Comparison of ENCODE assay signal across 16 mouse cellular contexts in the genomic region with DNA sequence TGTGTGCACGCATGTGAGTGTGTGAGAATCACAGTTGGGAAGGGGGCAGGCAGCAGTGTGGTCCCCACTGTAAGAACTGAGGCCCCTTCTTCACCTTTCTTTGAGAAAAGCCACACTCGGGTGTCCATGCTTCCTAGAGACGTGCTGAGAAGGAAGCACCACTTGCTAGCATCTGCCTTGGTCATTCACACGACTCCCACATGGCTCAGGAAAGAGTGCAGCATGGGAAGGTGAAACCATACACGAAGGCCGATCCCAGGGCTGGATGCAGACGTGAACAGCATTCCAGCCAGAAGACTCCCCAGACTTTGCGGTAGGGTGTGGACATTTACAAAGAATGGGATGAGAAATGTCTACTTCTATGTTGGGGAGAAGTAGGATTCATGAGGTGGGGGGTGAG.
DNase-seq lines count a peak whose midpoint lies in the region; TF ChIP-seq lines count a peak whose summit lies in the region.
"Had no signal": no experiment of that assay in that cellular context is flagged by ENCODE, and none has a peak within 500 bp of the region (broad histone marks: within the 10 kb centered on the region; RNA-seq: fewer than 3 reads in every experiment).

No protein-coding gene starts in this region.

- peak; percentile 87 for DNase-seq in heart, adult 11 months
- no peak for DNase-seq in heart, adult 9 months (ENCODE audit: low spot score in 2 of 2)
- DNase-seq in kidney, postnatal 36 days = peak; percentile 9 to 13
- no peak for DNase-seq in kidney, adult 11 months
- peak; percentile 3 for DNase-seq in right cerebral cortex, postnatal 25 days
- no peak for DNase-seq in right cerebral cortex, adult 2 months (ENCODE audit: low spot score in 2 of 2)
- DNase-seq: cerebellum, adult 11 months; liver; lung, embryonic 14.5 days; thymus, postnatal 4 days had no signal

- peak; percentile 15 for TF ChIP-seq POLR2A in myocyte (IDR thresholded peaks at IDR 0.05; ENCODE audit: insufficient read length, low read depth)

- no peak overlapping the region for H3K4me2 ChIP-seq in myocyte (ENCODE audit: low read depth)
- H3K4me2 ChIP-seq: embryonic facial prominence, embryonic 13.5 days; lung, embryonic 14.5 days; stomach, embryonic 15.5 days had no signal

- H3K27me3 ChIP-seq in myocyte (ENCODE audit: control insufficient read depth, insufficient read depth, insufficient read length) = no peaks in the 10 kb centered on the region
- H3K27me3 ChIP-seq: embryonic facial prominence, embryonic 13.5 days; stomach, embryonic 15.5 days had no signal

- no peak overlapping the region for H3ac ChIP-seq in myocyte (ENCODE audit: control insufficient read depth, insufficient read length)

- no peaks in the 10 kb centered on the region for H3K79me2 ChIP-seq in myocyte (ENCODE audit: control insufficient read depth, insufficient read depth)

- no peak overlapping the region for H3K4me3 ChIP-seq in myocyte
- H3K4me3 ChIP-seq: embryonic facial prominence, embryonic 13.5 days; forebrain, embryonic 10.5 days; hindbrain, embryonic 10.5 days; midbrain, embryonic 10.5 days; stomach, embryonic 15.5 days had no signal

- peaks cover 18% of the 10 kb centered on the region for H3K36me3 ChIP-seq in myocyte (ENCODE audit: control insufficient read depth, insufficient read depth)
- H3K36me3 ChIP-seq: midbrain, embryonic 10.5 days; stomach, embryonic 15.5 days had no signal

TF ChIP-seq in myocyte, 11 proteins besides CTCF, POLR2A, EP300 and RAD21:
- TF ChIP-seq POLR2AphosphoS2 (IDR thresholded peaks at IDR 0.05; ENCODE audit: insufficient read length, low read depth) = peak; percentile 73
- no peak for TF ChIP-seq MYOD1 (IDR thresholded peaks at IDR 0.05; ENCODE audit: control insufficient read depth in 1 of 3, insufficient read length in 2 of 3, low read depth in 2 of 3)
- no peak for TF ChIP-seq USF1 (IDR thresholded peaks at IDR 0.05; ENCODE audit: low read depth)
- TF ChIP-seq MAX (IDR thresholded peaks at IDR 0.05; ENCODE audit: low read depth) = no peak
- TF ChIP-seq SRF (IDR thresholded peaks at IDR 0.05; ENCODE audit: control insufficient read depth, insufficient read length, low read depth) = no peak

Comparison
In these comparisons a context has a peak if more than half of its experiments do, and no peak if none do; other contexts are left out.
1. DNase-seq: peak in heart, adult 11 months (single experiment), kidney, postnatal 36 days (2 of 2) and right cerebral cortex, postnatal 25 days (single experiment); none in heart, adult 9 months (0 of 2), kidney, adult 11 months (single experiment) and right cerebral cortex, adult 2 months (0 of 2).